Mouse (Mus musculus) forebrain, embryonic 16.5 days (tissue): ENCODE measurements around the gene Flrt3. TPM values are rescaled to one million over a fixed set of nuclear protein-coding genes. Genes with fewer than 3 reads are reported as not detected.
A peak's percentile ranks its signal among the peaks of the same experiment; 100 is the strongest.

Source experiments
- ATAC-seq: fragments of 200-750 bp; cut with Nextera tagmentation; 2 replicates; pipeline ENCODE4 v1.8.0; 2017; ENCODE audit warnings: mild to moderate bottlenecking, moderate library complexity
- H3K27ac ChIP-seq: fragments of 300-500 bp; sonication (generic); 2 replicates; pipeline ENCODE4 v1.5.1; 2014; ENCODE audit warnings: low read length, control low read depth
- H3K27me3 ChIP-seq: fragments of 300-500 bp; sonication (generic); replicated peaks from 2 replicates; pipeline ENCODE4 v1.6.1; 2014; ENCODE audit warnings: low read length; ENCODE audit not compliant: control insufficient read depth, insufficient read depth
- H3K36me3 ChIP-seq: fragments of 300-500 bp; sonication (generic); 2 replicates; pipeline ENCODE4 v1.6.1; 2014; ENCODE audit not compliant: control insufficient read depth, insufficient read depth
- H3K4me1 ChIP-seq: fragments of 300-500 bp; sonication (generic); replicated peaks from 2 replicates; pipeline ENCODE4 v1.6.1; 2014; ENCODE audit warnings: low read length; ENCODE audit not compliant: control insufficient read depth, insufficient read depth
- H3K4me2 ChIP-seq: fragments of 300-500 bp; sonication (generic); 2 replicates; pipeline ENCODE4 v1.6.1; 2014; ENCODE audit warnings: mild to moderate bottlenecking, low read length, control low read depth
- H3K4me3 ChIP-seq: fragments of 300-500 bp; sonication (generic); replicated peaks from 2 replicates; pipeline ENCODE4 v1.5.1; 2014; ENCODE audit warnings: mild to moderate bottlenecking, low read length, control low read depth
- H3K9ac ChIP-seq: fragments of 300-500 bp; sonication (generic); replicated peaks from 2 replicates; pipeline ENCODE4 v1.6.1; 2014; ENCODE audit warnings: low read depth, low read length, control low read depth
- H3K9me3 ChIP-seq: fragments of 300-500 bp; sonication (generic); 2 replicates; pipeline ENCODE4 v1.6.1; 2016; ENCODE audit warnings: low read length; ENCODE audit not compliant: control insufficient read depth
- WGBS: fragments of 180-500 bp; shearing (Covaris S2); extraction: QIAGEN DNeasy Blood & Tissue Kit; methylation state at CpG from one replicate; pipeline ENCODE4 v1.1.7; 2014; 5-methylcytosine and 5-hydroxymethylcytosine counted together
- polyA plus RNA-seq: library from polyadenylated mRNA; unstranded; fragments of >200 nt; fragmentation: Nextera tagmentation; extraction: Ambion mirVana; gene quantifications from 2 replicates; pipeline ENCODE4 v1.2.1, GENCODE M21; 2015

Flrt3 gene
- polyA plus RNA-seq, 1 experiment from 2014 or later: 57.1 TPM

- H3K4me1 ChIP-seq: peaks cover 39% of the 10 kb centered on the region
- no peak for ATAC-seq
- no peaks in the 10 kb centered on the region for H3K36me3 ChIP-seq
- H3K27me3 ChIP-seq: no peaks in the 10 kb centered on the region
- peak overlapping the region; percentile 60 for H3K4me2 ChIP-seq
- H3K27ac ChIP-seq: no peak overlapping the region
- peak overlapping the region; percentile 46 for H3K9ac ChIP-seq
- 16% methylated on average over 7 of the region's 7 CpGs for WGBS
- peak overlapping the region; percentile 40 for H3K4me3 ChIP-seq
- no peaks in the 10 kb centered on the region for H3K9me3 ChIP-seq
These were observed 4.4 kb downstream of the Flrt3 start for GRCm38 (mm10) chr2:140666846-140667245.

DNA sequence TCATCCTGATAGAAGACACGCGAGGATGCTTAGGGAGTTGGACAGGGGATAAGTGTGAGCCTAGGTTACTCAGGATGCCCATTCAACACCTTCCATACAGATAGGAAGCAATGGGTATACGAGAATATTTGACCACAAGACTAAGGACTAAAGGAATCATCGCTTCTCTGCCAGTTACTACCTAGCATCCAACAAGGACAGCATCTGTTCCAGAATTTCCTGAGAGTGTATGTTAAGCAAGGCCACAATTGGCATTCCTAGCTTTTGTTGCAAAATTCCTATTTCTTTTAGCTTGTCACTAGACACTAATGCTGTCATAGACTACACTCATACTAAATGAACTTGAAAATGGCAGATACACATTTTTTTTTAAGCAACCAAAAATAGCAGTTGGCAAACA lies 6.9 kb downstream of the Flrt3 start:
- no peak overlapping the region for H3K27ac ChIP-seq

GRCm38 (mm10) chr2:140662673-140663072 lies 8.6 kb downstream of the Flrt3 start:
- 60% methylated on average over 5 of the region's 5 CpGs for WGBS
- Histone ChIP-seq H3K9me3 (no peaks in the 10 kb centered on the region), H3K27me3 (no peaks in the 10 kb centered on the region), H3K9ac (no peak overlapping the region), H3K27ac (no peak overlapping the region), H3K4me1 (peaks cover 24% of the 10 kb centered on the region), H3K4me3 (no peak overlapping the region), H3K36me3 (peaks cover 20% of the 10 kb centered on the region), H3K4me2 (no peak overlapping the region)
- no peak for ATAC-seq

More for the DNA sequence above, 6.9 kb downstream of the Flrt3 start:
- H3K9ac ChIP-seq: no peak overlapping the region
- no peaks in the 10 kb centered on the region for H3K9me3 ChIP-seq
- no peak for ATAC-seq
- H3K36me3 ChIP-seq: peaks cover 20% of the 10 kb centered on the region
- no peak overlapping the region for H3K4me3 ChIP-seq
- no peaks in the 10 kb centered on the region for H3K27me3 ChIP-seq
- peaks cover 36% of the 10 kb centered on the region for H3K4me1 ChIP-seq
- WGBS: 76% methylated on average over 4 of the region's 4 CpGs
- H3K4me2 ChIP-seq: peak overlapping the region; percentile 9; the same call in 1 of the 2 replicates

GRCm38 (mm10) chr2:140653978-140654377 lies 17.3 kb downstream of the Flrt3 start:
- H3K36me3 ChIP-seq: no peaks in the 10 kb centered on the region
- H3K4me1 ChIP-seq: peaks cover 9% of the 10 kb centered on the region; the same call in 1 of the 2 replicates
- no peaks in the 10 kb centered on the region for H3K9me3 ChIP-seq
- no peak overlapping the region for H3K4me2 ChIP-seq
- no peak overlapping the region for H3K27ac ChIP-seq
- H3K9ac ChIP-seq: no peak overlapping the region
- no peaks in the 10 kb centered on the region for H3K27me3 ChIP-seq
- 13% methylated on average over 2 of the region's 2 CpGs for WGBS
- peak; percentile 71 for ATAC-seq
- no peak overlapping the region for H3K4me3 ChIP-seq

DNA sequence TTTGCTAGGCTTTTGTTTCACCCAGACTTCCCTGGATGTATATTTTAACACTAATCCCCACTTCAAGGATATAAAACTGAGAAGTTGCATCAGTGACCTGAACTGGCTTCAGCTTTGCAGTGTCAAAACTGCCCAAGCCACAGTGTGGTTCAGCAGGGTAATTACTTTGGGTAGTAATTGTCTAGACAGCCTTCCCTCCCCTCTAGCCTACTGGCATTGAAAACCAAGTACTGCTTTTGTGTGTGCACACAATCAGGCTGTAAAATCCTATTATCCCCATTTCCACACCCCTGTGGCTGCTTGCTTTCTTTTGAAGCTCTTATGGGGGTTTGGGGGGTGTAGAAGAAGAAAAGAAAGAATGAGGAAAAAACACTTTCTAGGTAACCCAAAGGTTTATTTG lies 17.8 kb downstream of the Flrt3 start:
- no peak overlapping the region for H3K4me2 ChIP-seq
- peak; percentile 78 for ATAC-seq

GRCm38 (mm10) chr2:140621730-140622337 lies 49.4 kb downstream of the Flrt3 start:
- H3K9ac ChIP-seq: no peak overlapping the region
- H3K4me3 ChIP-seq: no peak overlapping the region
- no peak overlapping the region for H3K27ac ChIP-seq
- no peaks in the 10 kb centered on the region for H3K27me3 ChIP-seq
- ATAC-seq: no peak
- H3K4me1 ChIP-seq: no peaks in the 10 kb centered on the region
- no peak overlapping the region for H3K4me2 ChIP-seq
- no peaks in the 10 kb centered on the region for H3K36me3 ChIP-seq
- no peaks in the 10 kb centered on the region for H3K9me3 ChIP-seq
- WGBS: 74% methylated on average over 2 of the region's 2 CpGs

More for the DNA sequence above, 17.8 kb downstream of the Flrt3 start:
- Histone ChIP-seq H3K27me3 (no peaks in the 10 kb centered on the region), H3K4me3 (no peak overlapping the region), H3K27ac (no peak overlapping the region), H3K9me3 (no peaks in the 10 kb centered on the region), H3K9ac (no peak overlapping the region), H3K36me3 (no peaks in the 10 kb centered on the region), H3K4me1 (peaks cover 9% of the 10 kb centered on the region; the same call in 1 of the 2 replicates)

- Histone ChIP-seq H3K9me3 (no peaks in the 10 kb centered on the region), H3K27ac (0 out of 2 replicates have a peak overlapping the region, but pooled peaks have one; percentile 10), H3K36me3 (no peaks in the 10 kb centered on the region), H3K4me2 (no peak overlapping the region), H3K4me1 (no peaks in the 10 kb centered on the region), H3K4me3 (no peak overlapping the region), H3K9ac (no peak overlapping the region), H3K27me3 (no peaks in the 10 kb centered on the region)
- 77% methylated on average over 2 of the region's 2 CpGs for WGBS
- peak; percentile 73 for ATAC-seq
These were observed 55.8 kb downstream of the Flrt3 start for GRCm38 (mm10) chr2:140615451-140615850.
